Mouse (Mus musculus) lung, postnatal 0 days (tissue): ENCODE measurements around the gene Nin.

Experiments
- CTCF ChIP-seq: IDR thresholded peaks from 2 replicates; pipeline ENCODE4 v1.5.1; 2016; ENCODE audit warnings: antibody characterized with exemption, mild to moderate bottlenecking
- EP300 ChIP-seq: IDR thresholded peaks from 2 replicates; pipeline ENCODE4 v1.6.1; 2016; ENCODE audit warnings: antibody characterized with exemption, mild to moderate bottlenecking, control low read depth

- TF ChIP-seq CTCF (peak; percentile 60), EP300 (no peak)
Measured at GRCm38 (mm10) chr12:69982874-69983273, 130.6 kb downstream of the Nin start.
